Mouse (Mus musculus) neural tube, embryonic 15.5 days (tissue): ENCODE measurements around the gene Ccdc158. TPM values are rescaled to one million over a fixed set of nuclear protein-coding genes. Genes with fewer than 3 reads are reported as not detected.

Source experiments
- ATAC-seq: fragments of 200-750 bp; cut with Nextera tagmentation; 2 replicates; pipeline ENCODE4 v1.8.0; 2017; ENCODE audit warnings: mild to moderate bottlenecking, moderate TSS enrichment, moderate library complexity; ENCODE audit not compliant: low FRiP score
- H3K27ac ChIP-seq: fragments of 300-500 bp; sonication (generic); replicated peaks from 2 replicates; pipeline ENCODE4 v1.5.1; 2015; ENCODE audit warnings: mild to moderate bottlenecking, inconsistent platforms
- H3K27me3 ChIP-seq: fragments of 300-500 bp; sonication (generic); replicated peaks from 2 replicates; pipeline ENCODE4 v1.6.1; 2015; ENCODE audit warnings: inconsistent platforms
- H3K36me3 ChIP-seq: fragments of 300-500 bp; sonication (generic); 2 replicates; pipeline ENCODE4 v1.6.1; 2015; ENCODE audit warnings: inconsistent platforms
- H3K4me1 ChIP-seq: fragments of 300-500 bp; sonication (generic); 2 replicates; pipeline ENCODE4 v1.6.1; 2015; ENCODE audit warnings: inconsistent platforms
- H3K4me2 ChIP-seq: fragments of 300-500 bp; sonication (generic); 2 replicates; pipeline ENCODE4 v1.6.1; 2015; ENCODE audit warnings: inconsistent platforms, mild to moderate bottlenecking, moderate library complexity
- H3K4me3 ChIP-seq: fragments of 300-500 bp; sonication (generic); replicated peaks from 2 replicates; pipeline ENCODE4 v1.5.1; 2015; ENCODE audit warnings: mild to moderate bottlenecking, inconsistent platforms
- H3K9ac ChIP-seq: fragments of 300-500 bp; sonication (generic); replicated peaks from 2 replicates; pipeline ENCODE4 v1.6.1; 2015; ENCODE audit warnings: mild to moderate bottlenecking, inconsistent platforms
- H3K9me3 ChIP-seq: fragments of 300-500 bp; sonication (generic); replicated peaks from 2 replicates; pipeline ENCODE4 v1.6.1; 2016; ENCODE audit warnings: inconsistent platforms
- WGBS: fragments of 180-500 bp; shearing (Covaris S2); methylation state at CpG from one replicate; pipeline ENCODE4 v1.1.7; 2015; ENCODE audit warnings: mixed read lengths; 5-methylcytosine and 5-hydroxymethylcytosine counted together
- polyA plus RNA-seq: library from polyadenylated mRNA; unstranded; fragments of >200 nt; fragmentation: Nextera tagmentation; extraction: Ambion mirVana; gene quantifications from 2 replicates; pipeline ENCODE4 v1.2.1, GENCODE M21; 2015

Gene Ccdc158
- polyA plus RNA-seq, 1 experiment from 2014 or later = 0.54 TPM

DNA sequence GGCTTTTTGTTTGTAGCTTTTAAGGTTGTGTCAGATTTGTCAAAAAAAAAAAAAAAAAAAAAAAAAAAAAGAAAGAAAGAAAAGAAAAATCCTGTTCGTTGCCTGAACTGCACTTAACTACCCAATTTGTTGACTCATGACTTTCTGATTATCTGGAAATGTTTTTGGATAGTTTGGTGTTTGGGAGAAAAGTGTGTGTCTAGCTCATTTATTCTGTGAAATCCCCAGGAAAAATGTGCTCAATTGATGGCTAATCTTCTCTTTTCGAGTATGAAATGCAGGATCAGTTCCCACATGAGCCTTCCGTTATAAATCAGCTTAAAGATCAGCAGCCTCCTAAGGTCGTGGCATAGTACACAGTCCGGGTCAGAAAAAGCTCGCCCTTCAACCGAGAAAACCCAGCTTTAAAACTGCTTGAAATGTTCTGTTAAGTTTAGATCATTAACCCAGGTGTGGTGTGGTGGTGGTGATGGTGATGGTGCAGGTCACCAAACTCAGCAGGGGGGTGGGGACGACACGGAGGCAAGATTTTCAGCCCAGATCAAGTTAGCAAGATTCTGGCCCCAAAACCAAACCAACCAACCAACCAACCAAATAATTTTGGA is 8.9 kb upstream of the Ccdc158 start:
- no peak overlapping the region for H3K9ac ChIP-seq
- no peaks in the 10 kb centered on the region for H3K9me3 ChIP-seq
- H3K4me2 ChIP-seq = peak overlapping the region; percentile 98
- no peak overlapping the region for H3K27ac ChIP-seq
- peaks cover 12% of the 10 kb centered on the region for H3K4me1 ChIP-seq
- ATAC-seq = no peak
- peaks cover 5% of the 10 kb centered on the region; the same call in 1 of the 2 replicates for H3K27me3 ChIP-seq
- H3K36me3 ChIP-seq = no peaks in the 10 kb centered on the region
- H3K4me3 ChIP-seq = peak overlapping the region; percentile 51
- 24% methylated on average over 9 of the region's 9 CpGs for WGBS

DNA sequence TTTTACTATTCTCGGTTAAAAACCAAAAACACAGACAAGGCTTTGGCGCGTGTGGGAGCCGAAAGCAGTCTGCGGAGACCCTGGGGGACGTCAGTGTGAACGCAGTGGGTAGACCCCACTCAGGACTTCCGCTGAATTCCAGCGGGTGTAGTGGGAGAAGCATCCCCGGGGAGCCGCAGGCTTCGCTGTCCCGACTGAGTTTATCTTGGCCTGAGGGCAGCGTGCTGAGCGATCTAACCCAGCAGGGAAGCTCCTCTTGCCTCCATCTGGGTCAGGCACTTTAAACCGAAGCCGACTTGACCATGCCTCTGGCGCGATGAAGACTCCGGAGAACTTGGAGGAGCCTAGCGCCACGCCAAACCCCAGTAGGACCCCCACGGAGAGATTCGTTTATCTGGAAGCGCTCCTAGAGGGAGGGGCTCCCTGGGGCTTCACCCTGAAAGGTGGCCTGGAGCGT is 8.3 kb upstream of the Ccdc158 start, which contains the start of gene Shroom3:
Shroom3 (plus strand) TSS at position 85 of the 457 bp plus-strand sequence.
- under 1% methylated on average over 26 of the region's 26 CpGs for WGBS
- Histone ChIP-seq H3K27me3 (peaks cover 5% of the 10 kb centered on the region; the same call in 1 of the 2 replicates), H3K27ac (peak within 1 kb of the TSS; percentile 45; the same call in 1 of the 2 replicates), H3K9me3 (no peaks in the 10 kb centered on the region), H3K9ac (peak within 1 kb of the TSS; percentile 59), H3K4me2 (peak within 1 kb of the TSS; percentile 98), H3K36me3 (no peaks in the 10 kb centered on the region), H3K4me3 (peak within 1 kb of the TSS; percentile 51), H3K4me1 (peaks cover 12% of the 10 kb centered on the region)
- 0 out of 2 replicates have a peak, but pooled peaks have one; percentile 18 for ATAC-seq

DNA sequence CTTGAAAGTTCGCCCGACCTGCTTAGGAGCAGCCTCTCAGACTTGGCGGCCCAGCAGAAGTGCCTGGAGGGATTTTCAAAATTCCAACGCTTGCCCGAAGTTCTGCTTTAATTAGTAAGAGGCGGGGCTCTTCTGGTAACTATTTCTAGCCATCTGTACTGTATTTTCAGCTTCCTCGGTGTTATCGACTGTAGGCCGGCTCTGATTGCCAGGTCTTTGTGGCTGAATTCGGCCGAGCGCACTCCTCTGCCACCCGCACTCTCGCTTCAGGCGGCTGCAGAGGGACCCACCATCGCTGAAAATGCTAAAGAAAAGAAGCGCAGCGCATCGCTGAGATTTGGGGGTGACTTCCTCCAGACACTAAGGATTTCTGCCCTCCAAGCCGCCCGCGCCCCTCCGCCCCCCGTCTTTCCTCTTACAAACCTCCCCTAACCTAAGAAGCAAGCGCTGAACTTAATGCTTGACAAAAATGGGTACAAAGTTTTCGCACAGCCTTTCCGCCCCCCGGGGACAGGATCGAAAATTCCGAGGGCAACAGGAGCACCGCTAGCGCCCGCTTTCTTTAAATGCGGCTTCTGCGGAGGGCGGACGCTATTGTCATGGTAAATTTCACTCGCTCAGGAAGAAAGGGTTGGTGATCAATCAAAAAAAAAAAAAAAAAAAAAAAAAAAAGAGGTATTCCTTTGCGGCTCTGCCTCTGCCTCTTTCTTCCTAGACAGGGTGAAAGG is 7.7 kb upstream of the Ccdc158 start:
- peaks cover 5% of the 10 kb centered on the region; the same call in 1 of the 2 replicates for H3K27me3 ChIP-seq
- no peaks in the 10 kb centered on the region for H3K36me3 ChIP-seq
- WGBS = under 1% methylated on average over 39 of the region's 39 CpGs
- peaks cover 12% of the 10 kb centered on the region for H3K4me1 ChIP-seq
- H3K9ac ChIP-seq = peak overlapping the region; percentile 59
- H3K4me2 ChIP-seq = peak overlapping the region; percentile 98
- peak overlapping the region; percentile 51 for H3K4me3 ChIP-seq
- peak overlapping the region; percentile 45; the same call in 1 of the 2 replicates for H3K27ac ChIP-seq
- ATAC-seq = peak; percentile 28; the same call in 1 of the 2 replicates
- no peaks in the 10 kb centered on the region for H3K9me3 ChIP-seq

DNA sequence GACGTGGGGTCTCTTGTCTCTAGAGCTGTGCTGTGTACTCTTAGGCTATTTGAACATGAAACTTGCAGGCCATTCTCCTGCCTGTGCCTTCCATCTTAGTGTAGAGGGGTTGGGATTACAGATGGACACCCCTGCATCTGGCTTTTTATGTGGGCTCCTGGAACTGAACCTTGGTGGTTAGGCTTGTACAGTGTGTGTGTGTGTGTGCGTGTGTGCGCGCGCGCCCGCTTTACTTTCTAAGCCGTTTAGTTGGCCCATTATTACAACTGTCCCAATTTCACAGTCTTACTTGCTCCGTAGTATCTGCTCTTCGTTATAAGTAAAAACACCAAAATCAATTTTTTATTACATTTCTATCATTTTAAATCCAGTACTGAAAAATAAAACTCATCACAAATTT is 6.8 kb upstream of the Ccdc158 start:
- Histone ChIP-seq H3K27me3 (peaks cover 5% of the 10 kb centered on the region; the same call in 1 of the 2 replicates), H3K4me2 (no peak overlapping the region), H3K9me3 (no peaks in the 10 kb centered on the region), H3K27ac (no peak overlapping the region), H3K4me1 (peaks cover 12% of the 10 kb centered on the region), H3K9ac (no peak overlapping the region), H3K4me3 (no peak overlapping the region), H3K36me3 (no peaks in the 10 kb centered on the region)
- no peak for ATAC-seq
- 88% methylated on average over 10 of the region's 10 CpGs for WGBS

DNA sequence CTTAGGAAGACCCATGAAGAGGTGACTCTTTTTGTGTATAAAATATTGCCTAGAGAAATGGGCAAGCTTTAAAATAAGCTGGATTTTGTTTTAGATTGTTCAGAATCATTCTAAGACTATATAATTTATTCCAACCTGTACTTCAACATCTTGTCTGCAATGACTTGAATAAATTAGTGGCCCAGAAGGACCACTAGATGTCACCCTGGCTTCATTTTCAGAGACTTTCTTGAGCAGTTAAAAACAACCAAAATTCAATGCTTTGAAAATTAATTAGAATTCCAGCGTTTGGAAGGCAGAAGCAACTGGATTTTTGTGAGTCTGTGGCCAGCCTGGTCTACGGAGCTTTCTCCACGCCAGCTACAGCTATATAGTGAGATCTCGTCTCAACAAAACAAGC is 4.4 kb upstream of the Ccdc158 start:
- no peak overlapping the region for H3K9ac ChIP-seq
- WGBS = 31% methylated on average over 4 of the region's 4 CpGs
- peaks cover 26% of the 10 kb centered on the region for H3K4me1 ChIP-seq
- H3K4me3 ChIP-seq = no peak overlapping the region
- no peaks in the 10 kb centered on the region for H3K9me3 ChIP-seq
- H3K36me3 ChIP-seq = no peaks in the 10 kb centered on the region
- no peak for ATAC-seq
- H3K27ac ChIP-seq = no peak overlapping the region
- peaks cover 5% of the 10 kb centered on the region; the same call in 1 of the 2 replicates for H3K27me3 ChIP-seq
- H3K4me2 ChIP-seq = no peak overlapping the region

DNA sequence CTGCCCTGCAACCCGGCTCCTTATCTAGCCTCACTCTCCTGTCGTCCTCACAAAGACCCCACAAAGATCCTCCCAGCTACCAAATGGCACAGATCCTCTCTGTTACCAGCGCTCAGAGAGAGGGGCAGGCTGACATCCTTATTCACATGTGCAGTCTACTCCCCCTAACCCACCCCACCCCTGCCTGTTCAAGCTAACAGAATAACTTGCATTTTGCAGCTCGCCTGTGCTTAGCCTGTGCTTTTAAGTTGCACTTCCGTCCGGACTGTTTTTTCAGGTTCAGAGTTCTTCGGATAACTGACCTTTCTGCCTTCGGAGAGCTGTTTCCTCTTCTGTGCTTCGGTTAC is 476 bp upstream of the Ccdc158 start:
- no peak overlapping the region for H3K27ac ChIP-seq
- H3K4me2 ChIP-seq = peak overlapping the region; percentile 82
- no peaks in the 10 kb centered on the region for H3K27me3 ChIP-seq
- no peaks in the 10 kb centered on the region for H3K36me3 ChIP-seq
- peak overlapping the region; percentile 46; the same call in 1 of the 2 replicates for H3K9ac ChIP-seq
- H3K4me3 ChIP-seq = peak overlapping the region; percentile 50
- peaks cover 14% of the 10 kb centered on the region for H3K4me1 ChIP-seq
- H3K9me3 ChIP-seq = no peaks in the 10 kb centered on the region
- ATAC-seq = no peak
- under 1% methylated on average over 9 of the region's 9 CpGs for WGBS

DNA sequence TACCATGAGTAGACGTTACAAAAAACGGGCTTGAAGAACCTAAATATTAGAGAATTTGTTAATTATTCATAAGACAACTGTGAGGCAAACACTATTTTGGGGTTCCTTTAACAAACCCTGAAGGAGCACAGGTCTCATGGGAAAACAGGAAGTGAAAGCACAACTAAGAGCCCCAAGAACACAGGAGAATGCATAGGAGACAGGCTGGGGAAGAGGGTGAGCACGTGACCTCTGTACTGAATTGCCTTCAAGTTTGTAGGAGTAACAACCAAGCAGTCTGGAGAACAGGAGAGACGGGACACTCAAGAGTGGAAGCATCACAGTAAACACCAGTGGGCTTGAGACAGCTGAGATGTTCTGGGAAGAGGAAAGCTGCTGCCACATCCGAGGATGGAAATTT is 8.2 kb downstream of the Ccdc158 start:
- no peak for ATAC-seq
- no peak overlapping the region for H3K9ac ChIP-seq
- no peaks in the 10 kb centered on the region for H3K9me3 ChIP-seq
- no peaks in the 10 kb centered on the region for H3K4me1 ChIP-seq
- H3K27ac ChIP-seq = no peak overlapping the region
- no peaks in the 10 kb centered on the region for H3K27me3 ChIP-seq
- no peak overlapping the region for H3K4me3 ChIP-seq
- 89% methylated on average over 5 of the region's 5 CpGs for WGBS
- H3K36me3 ChIP-seq = no peaks in the 10 kb centered on the region
- no peak overlapping the region for H3K4me2 ChIP-seq

DNA sequence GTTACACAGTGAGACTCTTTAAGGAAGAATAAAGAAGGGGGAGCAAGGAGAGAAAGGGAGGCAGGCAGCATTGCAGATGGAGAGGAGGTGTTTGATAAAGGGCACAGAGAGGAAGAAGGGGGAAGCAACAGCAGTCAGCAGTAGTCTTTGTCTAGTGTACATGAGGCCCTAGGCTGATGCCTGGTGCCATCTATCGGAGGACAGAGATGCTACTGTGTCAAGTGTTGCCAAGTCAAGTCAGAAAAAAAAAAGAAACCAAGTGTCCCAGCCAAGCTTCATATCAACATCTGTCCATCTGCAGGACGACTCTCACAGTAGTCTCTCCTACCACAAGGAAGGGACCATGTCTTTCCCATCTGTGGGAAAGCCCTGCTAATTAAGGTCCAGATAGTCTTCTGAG is 10.8 kb downstream of the Ccdc158 start:
- no peaks in the 10 kb centered on the region for H3K27me3 ChIP-seq
- no peak overlapping the region for H3K4me2 ChIP-seq
- no peak overlapping the region for H3K4me3 ChIP-seq
- 74% methylated on average over 2 of the region's 2 CpGs for WGBS
- no peaks in the 10 kb centered on the region for H3K36me3 ChIP-seq
- ATAC-seq = no peak
- H3K9me3 ChIP-seq = no peaks in the 10 kb centered on the region
- no peak overlapping the region for H3K9ac ChIP-seq
- no peak overlapping the region for H3K27ac ChIP-seq
- H3K4me1 ChIP-seq = no peaks in the 10 kb centered on the region

DNA sequence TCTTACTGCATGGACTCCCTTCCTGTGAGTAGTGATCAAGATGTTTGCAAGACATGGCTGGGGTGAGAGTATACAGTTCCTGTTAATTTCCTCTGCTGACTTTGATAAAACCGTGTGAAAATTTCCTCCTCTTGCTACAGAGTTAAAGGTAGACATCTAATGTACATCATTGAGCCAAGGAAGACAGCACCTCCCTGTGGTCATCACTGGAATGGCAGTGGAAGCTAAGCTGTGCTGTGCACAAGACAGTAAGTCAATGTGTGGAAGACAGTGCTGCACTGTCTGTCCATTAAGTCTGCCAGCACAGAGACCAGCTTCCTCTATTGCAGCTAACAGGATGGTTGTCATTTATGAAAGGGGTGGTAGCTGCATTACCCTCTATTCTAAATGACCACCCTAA is 18.8 kb downstream of the Ccdc158 start:
- Histone ChIP-seq H3K9ac (no peak overlapping the region), H3K4me3 (no peak overlapping the region), H3K9me3 (no peaks in the 10 kb centered on the region), H3K27me3 (no peaks in the 10 kb centered on the region), H3K4me1 (no peaks in the 10 kb centered on the region), H3K4me2 (no peak overlapping the region), H3K36me3 (no peaks in the 10 kb centered on the region), H3K27ac (no peak overlapping the region)
- ATAC-seq = 0 out of 2 replicates have a peak, but pooled peaks have one; percentile 28
- 16% methylated on average over 1 of the region's 1 CpGs for WGBS

DNA sequence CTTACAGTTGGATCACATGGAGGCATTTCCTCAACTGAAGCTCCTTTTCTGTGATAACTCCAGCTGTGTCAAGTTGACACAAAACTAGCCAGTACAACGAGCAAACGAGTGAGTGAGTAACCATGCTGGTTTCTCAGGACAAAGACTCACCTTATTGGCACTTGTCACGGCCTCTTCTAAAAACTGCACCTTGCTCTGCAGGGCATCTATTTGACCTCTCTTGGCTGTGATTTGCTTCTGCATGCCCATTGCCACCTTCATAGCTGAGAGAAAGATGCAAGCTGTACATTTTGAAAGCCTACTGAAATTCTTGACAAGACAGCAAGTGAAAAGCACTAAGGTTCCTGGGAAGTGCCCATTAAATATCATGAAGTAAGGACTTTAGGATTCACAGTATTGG is 34.2 kb downstream of the Ccdc158 start:
- 83% methylated on average over 3 of the region's 3 CpGs for WGBS
- no peaks in the 10 kb centered on the region for H3K27me3 ChIP-seq
- no peaks in the 10 kb centered on the region for H3K36me3 ChIP-seq
- no peak overlapping the region for H3K9ac ChIP-seq
- H3K27ac ChIP-seq = no peak overlapping the region
- no peak overlapping the region for H3K4me3 ChIP-seq
- no peak for ATAC-seq
- H3K4me1 ChIP-seq = no peaks in the 10 kb centered on the region
- H3K4me2 ChIP-seq = no peak overlapping the region
- no peaks in the 10 kb centered on the region for H3K9me3 ChIP-seq

DNA sequence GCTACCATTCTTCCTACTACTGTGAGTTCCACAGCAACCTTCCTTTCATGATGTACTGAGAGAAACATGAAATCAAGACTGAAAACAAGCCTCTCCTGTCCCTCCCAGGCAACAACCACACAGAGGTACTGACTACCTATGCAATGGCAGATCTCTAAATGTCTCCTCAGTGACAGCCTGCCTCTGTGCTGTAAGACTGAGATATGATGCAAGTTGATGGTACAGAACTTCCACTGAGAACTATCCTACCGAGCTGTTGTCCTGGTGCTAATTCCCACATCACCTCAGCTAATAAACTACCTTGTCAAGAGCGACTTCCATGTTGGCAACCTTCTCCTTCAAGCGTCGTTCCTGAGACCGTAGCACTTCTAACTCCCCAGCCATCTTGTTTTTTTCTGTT is 39.2 kb downstream of the Ccdc158 start:
- no peak overlapping the region for H3K9ac ChIP-seq
- no peaks in the 10 kb centered on the region for H3K4me1 ChIP-seq
- no peak overlapping the region for H3K4me2 ChIP-seq
- no peak for ATAC-seq
- H3K27ac ChIP-seq = no peak overlapping the region
- H3K9me3 ChIP-seq = no peaks in the 10 kb centered on the region
- H3K27me3 ChIP-seq = no peaks in the 10 kb centered on the region
- 87% methylated on average over 5 of the region's 5 CpGs for whole genome bisulfite sequencing
- H3K4me3 ChIP-seq = no peak overlapping the region
- H3K36me3 ChIP-seq = no peaks in the 10 kb centered on the region

DNA sequence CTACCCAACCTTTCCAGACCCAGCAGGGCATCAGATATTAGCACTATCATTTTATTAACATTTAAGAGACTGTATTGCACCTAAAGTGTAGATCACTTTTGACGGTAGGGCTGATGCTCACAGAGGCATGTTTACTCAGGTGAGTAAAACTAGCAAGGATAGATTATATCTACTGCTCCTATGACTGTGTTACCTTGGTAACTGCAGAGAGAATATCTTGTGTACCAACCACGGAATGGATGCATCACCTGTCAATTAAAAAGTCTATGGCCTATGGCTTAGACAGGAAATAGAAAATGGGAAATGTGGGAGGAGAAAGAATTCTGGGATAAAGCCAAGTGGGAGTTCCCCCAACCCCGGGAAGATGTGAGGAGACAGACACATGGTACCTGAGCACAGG is 40.2 kb downstream of the Ccdc158 start:
- no peak for ATAC-seq
- Histone ChIP-seq H3K27me3 (no peaks in the 10 kb centered on the region), H3K4me3 (no peak overlapping the region), H3K9me3 (no peaks in the 10 kb centered on the region), H3K36me3 (no peaks in the 10 kb centered on the region), H3K9ac (no peak overlapping the region), H3K27ac (no peak overlapping the region), H3K4me1 (no peaks in the 10 kb centered on the region), H3K4me2 (no peak overlapping the region)
- WGBS = 72% methylated on average over 3 of the region's 3 CpGs
